Mouse (Mus musculus) v-Abl transformed pro-B cells (cell line): ENCODE measurements at regions not wholly inside any gene's neighbourhood (a gene's known extent, or its start where the extent isn't known, plus 50 kb on each side); places are given as distances from the start of the nearest gene placed in this dataset.

Experiments used
- in situ Hi-C, 2 experiments: fragments of 400-800 bp; cut with MboI; formaldehyde crosslinking; loops; one replicate each; pipeline ENCODE4 v1.15.1; 2025; ENCODE audit not compliant: unreplicated experiment in 2 of 2

DNA sequence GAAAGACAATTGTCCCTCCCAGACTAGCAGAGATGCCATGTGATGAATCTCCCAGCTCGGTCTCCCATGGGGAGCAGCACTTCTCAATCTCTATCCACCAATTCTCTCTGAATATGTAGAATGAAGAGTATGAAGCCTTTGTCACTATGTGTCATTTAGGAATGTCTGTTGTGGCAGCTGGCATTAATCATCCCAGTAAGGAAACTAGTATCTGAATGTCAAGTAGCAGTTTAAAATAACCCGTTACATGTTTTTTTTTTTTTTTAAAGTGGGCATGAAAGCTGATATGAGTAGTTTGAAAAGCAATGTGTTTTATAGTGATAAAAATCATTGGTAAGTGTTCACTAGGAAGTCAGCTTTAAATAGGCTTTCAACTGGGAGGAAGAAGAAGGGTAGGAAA, 58.4 kb upstream of the Dcbld2 start:
- in situ Hi-C loops: no loop called here

DNA sequence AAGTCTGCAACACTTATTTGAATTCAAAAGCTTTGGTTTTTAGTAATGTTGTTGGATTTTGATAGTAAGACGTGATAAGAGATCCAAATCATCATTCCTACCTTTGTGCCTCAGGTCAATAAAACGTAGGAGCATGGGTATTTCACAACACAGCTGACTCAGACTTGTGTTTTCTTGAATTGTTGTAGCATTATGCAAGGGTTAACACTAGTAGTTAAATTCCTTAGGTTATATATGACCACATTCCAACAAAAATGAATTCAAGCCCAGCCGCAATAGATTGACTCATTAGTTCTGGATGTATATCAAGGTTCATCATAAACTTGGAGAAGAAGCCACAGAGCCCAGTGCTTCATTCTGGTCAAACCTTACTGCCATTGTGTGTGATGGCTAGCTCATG, 56.1 kb upstream of the Dcbld2 start:
- in situ Hi-C loops: no loop called here

DNA sequence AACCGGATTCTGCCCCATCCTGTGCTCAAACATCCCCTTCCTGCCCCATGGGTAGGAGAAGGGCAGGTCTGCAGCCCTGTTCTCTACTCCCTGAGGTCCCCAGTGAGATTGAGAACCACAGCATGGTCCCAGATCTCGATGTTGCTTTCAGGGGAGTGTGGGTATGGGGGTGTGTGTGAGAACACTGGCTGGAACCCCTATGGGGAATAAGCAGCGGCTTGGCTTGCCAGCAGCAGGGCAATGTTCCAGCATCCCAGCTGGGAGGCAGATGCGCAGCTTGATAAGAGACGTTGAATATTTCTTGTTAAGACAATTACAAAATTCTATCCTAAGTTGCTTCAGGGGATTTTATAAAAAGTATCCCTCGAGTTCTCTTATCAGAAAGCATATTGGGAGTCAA, 53.7 kb upstream of the Dcbld2 start:
- in situ Hi-C loops: no loop called here
